Mouse (Mus musculus) granulocyte monocyte progenitor cell, adult 5-6 weeks (primary cell): Measurements from ENCODE around the gene Tob1. TPM values are rescaled to one million over a fixed set of nuclear protein-coding genes. Genes with fewer than 3 reads are reported as not detected.

Experiments used
- ATAC-seq: replicated peaks from 2 replicates; pipeline ENCODE4 v1.8.0; 2016; ENCODE audit warnings: mild to moderate bottlenecking, moderate TSS enrichment, inconsistent platforms; ENCODE audit not compliant: poor library complexity, severe bottlenecking
- total RNA-seq, 2 experiments: library from RNA; stranded (forward) in 1 of 2; stranded (reverse) in 1 of 2; fragments of 200-712, 200-1000 nt in 1 of 2; fragments of >200 nt in 1 of 2; fragmentation: Nextera tagmentation in 1 of 2; gene quantifications; 2 replicates each; pipeline ENCODE4 v1.2.3; 2014 to 2017

Tob1 gene
- total RNA-seq, 2 experiments from 2014 or later: 1.1 to 4.5 TPM

- ATAC-seq: no peak
Measured at GRCm38 (mm10) chr11:94196311-94196710, 14.9 kb upstream of the Tob1 start.

GRCm38 (mm10) chr11:94198405-94199146, 12.7 kb upstream of the Tob1 start:
- peak; percentile 88 for ATAC-seq

DNA sequence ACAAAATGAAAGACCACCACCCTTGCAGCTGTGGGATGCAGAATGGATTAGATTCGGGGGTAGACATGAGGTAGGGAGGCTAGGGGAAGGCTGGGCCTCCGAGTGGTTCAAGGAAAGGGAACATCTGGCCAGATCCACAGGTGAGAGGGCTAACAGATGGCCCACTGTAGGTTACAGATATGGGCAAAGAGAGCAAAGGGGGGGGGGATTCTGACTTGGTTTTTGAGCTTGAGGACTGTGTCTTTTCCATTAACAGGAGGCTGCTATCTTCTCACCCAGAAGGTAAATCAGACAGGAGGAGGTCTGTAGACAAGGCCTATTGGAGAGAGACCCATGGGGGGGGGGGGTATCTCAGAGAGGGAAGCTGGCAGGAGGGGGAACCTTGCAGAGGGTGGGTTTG, 11.5 kb upstream of the Tob1 start:
- ATAC-seq: no peak

GRCm38 (mm10) chr11:94200422-94200821, 10.8 kb upstream of the Tob1 start:
- no peak for ATAC-seq

DNA sequence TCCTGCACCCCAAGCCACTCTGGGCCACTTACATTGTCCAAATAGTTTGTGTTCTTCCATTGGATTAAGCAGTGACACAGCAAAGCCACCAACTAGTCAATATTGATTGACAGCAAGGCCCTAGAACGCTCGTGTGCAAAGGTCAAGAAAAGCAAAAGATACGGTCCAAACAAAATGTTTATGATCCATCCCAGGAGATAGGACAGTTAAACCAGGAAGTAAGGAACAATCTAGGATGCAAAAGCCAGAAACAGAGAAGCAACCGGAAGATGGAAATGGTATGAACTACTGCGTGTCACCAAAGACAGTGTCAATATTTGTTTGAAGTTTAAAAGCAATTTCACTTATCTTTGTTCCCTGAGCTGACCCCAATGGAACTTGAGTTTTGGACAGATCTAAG, 9.1 kb upstream of the Tob1 start:
- ATAC-seq: no peak

DNA sequence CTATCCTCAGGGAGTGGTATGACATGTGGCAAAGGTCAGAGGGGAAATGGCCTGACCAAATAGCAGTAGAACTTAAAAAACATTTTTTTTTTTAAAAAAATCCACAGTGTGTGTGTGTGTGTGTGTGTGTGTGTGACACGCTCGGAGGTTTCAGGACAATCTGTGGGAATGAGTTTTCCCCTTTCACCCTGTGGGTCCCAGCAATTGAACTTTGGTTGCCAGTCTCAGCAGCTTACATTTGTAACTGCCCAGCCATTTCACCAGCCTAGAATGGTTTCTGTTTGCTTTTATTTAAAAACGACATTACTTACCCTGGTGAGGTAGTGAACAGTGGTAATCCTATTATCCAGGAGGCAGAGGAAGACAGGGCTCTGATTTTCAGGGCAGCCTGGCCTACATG, 8.2 kb upstream of the Tob1 start:
- no peak for ATAC-seq

- ATAC-seq: no peak
Measured at GRCm38 (mm10) chr11:94206398-94207114, 4.7 kb upstream of the Tob1 start.

DNA sequence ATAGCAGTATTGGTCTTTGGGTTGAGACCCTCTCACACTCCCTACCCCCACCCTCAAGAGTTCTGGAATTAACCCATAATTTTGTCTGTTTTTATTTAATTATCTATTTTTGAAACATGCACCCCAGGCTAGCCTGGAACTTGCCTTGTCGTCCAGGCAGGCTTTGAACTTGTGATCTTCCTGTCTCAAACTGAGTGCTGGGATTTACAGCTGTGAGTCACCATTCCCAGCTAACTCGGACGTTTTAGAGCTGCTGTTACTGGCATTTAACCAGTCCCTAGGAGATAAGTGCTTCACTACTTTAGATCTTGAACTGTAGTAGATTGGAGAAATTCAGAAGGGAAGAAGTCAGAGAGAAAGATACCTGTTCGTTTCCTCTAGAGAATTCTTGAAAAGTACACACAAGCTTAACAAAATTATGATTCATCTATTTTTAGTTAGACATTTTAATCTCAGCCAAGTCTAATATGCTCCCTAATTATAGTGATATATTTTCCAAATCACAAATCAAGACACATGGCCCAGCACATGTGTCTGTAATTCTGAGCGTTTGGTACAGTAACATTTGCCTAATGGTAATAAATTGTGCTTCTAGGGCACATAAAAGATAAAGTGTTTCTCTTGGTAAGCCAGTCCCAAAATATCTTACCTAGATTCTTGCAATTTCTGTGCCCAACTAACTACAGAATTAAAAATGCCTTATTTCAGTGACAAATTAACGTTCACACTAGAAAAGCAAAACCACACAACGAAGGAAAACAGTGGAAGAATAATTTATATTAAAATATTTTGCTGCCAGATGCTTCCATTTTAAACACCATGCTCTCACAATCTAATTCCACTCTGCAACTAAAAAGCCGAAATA, 2.2 kb upstream of the Tob1 start:
- ATAC-seq: no peak

DNA sequence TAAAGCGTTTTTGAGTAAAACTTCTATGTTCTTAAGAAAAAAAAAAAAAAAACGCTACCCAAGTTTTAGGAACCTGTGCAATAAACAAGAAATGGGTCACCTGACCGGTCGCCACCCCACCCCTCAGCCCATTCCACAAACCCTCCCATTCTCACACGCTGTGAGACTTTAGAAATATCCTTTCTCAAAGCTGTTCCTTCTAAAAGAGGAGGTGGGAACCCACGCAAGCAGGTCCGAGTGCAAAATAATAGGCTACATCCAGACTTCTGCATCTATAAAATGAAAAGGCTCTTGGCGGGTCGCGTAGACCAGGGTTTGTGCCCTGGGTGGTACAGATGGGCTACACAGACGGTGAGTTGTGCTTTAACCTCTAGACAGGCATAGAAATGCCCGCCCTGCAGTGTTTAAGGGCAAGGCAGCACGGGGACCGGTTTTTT, 1.5 kb upstream of the Tob1 start:
- ATAC-seq: peak; percentile 2

- peak; percentile 58 for ATAC-seq
Measured at GRCm38 (mm10) chr11:94210191-94211086, 815 bp upstream of the Tob1 start.

DNA sequence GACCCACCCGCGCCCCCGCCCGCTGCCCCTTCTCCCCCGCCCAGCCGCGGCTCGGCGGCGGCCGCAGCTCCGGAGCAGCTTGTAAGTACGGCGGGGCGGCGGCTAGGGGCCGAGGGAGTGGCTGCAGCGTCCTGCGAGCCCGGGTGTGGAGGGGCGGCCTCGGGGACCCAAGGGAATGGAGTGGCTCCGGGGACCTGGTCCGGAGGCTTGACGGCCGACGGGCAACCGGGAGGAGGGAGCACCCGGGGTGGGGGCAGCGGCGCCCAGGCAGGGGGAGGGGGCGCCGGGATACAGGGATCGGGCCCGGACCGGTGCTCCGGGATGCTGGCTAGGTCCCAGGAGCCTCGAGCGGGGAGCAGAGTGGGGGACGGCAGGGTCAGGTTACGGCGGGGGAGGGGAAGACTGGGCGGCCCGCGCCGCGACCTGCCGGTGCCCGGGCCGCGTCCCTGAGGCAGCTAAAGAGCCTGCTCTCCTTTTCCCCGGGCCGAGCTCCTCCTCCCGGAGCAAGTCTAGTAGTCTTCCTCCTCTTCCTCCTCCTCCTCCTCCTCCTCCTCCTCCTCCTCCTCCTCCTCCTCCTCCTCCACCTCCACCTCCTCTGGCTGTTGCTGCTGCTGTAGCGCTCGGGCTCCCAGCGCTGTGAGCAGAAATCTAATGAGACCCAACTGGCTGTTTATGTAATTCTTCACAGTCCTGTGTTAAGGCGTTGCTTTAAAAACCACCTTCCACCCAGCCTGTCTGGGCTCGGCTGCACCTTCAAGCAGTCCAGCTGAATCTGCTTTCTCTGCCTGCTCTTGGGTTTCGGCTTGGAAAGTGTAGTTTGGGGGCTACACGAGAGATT, 616 bp downstream of the Tob1 start:
- ATAC-seq: peak; percentile 8

GRCm38 (mm10) chr11:94212489-94212836, 1.2 kb downstream of the Tob1 start:
- no peak for ATAC-seq

GRCm38 (mm10) chr11:94212997-94213396, 1.7 kb downstream of the Tob1 start:
- ATAC-seq: no peak

DNA sequence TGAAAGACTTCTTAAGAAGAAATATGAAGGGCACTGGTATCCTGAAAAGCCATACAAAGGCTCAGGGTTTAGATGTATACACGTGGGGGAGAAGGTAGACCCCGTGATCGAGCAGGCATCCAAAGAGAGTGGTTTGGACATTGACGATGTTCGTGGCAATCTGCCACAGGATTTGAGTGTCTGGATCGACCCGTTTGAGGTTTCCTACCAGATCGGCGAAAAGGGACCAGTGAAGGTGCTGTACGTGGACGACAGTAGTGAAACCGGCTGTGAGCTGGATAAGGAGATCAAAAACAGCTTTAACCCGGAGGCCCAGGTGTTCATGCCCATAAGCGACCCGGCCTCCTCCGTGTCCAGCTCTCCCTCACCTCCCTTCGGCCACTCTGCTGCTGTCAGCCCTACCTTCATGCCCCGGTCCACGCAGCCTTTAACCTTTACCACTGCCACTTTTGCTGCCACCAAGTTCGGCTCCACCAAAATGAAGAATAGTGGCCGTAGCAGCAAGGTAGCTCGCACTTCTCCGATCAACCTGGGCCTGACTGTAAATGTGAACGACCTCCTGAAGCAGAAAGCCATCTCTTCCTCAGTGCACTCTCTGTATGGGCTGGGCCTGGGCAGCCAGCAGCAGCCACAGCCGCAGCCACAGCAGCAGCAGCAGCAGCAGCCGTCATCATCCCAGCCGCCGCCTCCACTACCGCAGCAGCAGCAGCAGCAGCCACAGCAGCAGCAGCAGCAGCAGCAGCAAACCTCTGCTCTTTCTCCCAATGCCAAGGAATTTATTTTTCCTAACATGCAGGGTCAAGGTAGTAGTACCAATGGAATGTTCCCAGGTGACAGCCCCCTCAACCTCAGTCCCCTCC, 2.7 kb downstream of the Tob1 start:
- ATAC-seq: no peak

GRCm38 (mm10) chr11:94215581-94215980, 4.3 kb downstream of the Tob1 start:
- ATAC-seq: no peak

DNA sequence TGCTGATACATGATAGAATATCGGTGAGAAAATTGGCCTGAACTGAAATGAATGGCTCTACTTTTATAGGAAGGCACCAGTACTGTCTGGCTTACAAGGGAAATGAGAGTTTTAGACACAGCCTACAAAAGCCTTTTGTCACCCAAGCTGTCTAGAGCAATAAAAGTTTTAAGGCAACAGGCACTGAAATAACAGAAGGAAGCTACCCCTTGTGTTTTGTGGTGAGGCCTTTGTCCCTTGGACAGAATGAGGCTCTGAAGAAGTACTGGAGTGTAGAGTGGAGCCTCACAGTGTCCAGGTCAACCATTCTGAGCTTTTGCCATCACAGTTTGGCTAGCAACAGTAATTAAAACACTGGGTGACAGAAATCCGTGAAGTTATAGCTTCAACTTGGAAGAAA, 5.0 kb downstream of the Tob1 start:
- ATAC-seq: no peak

- ATAC-seq: no peak
Measured at GRCm38 (mm10) chr11:94221257-94221656, 10.0 kb downstream of the Tob1 start.

- ATAC-seq: no peak
Measured at GRCm38 (mm10) chr11:94223531-94223930, 12.3 kb downstream of the Tob1 start.
